Mouse (Mus musculus) adrenal gland (tissue): Measurements from ENCODE around the gene Zfp503.

ENCODE experiments used
- intact Hi-C: fragments of 180-260 bp; cut with DNase I; formaldehyde crosslinking; loops from one replicate; pipeline ENCODE4 v1.15.1; 2025
- long read RNA-seq, 2 experiments: library from polyadenylated mRNA; unstranded; transcript quantifications; one replicate each; pipeline ENCODE4 v2.0.0; 2020; ENCODE audit warnings: borderline replicate concordance in 1 of 2; ENCODE audit not compliant: insufficient replicate concordance in 1 of 2

The Zfp503 gene
- long read RNA-seq, experiment 1, partial matches to known transcripts: 0 of 7 reads
- long read RNA-seq, experiment 1, other reads (novel, unspliced or antisense): 7 of 7 reads
- long read RNA-seq, experiment 2, partial matches to known transcripts: 1 of 3 reads
- long read RNA-seq, experiment 2, other reads (novel, unspliced or antisense): 2 of 3 reads

DNA sequence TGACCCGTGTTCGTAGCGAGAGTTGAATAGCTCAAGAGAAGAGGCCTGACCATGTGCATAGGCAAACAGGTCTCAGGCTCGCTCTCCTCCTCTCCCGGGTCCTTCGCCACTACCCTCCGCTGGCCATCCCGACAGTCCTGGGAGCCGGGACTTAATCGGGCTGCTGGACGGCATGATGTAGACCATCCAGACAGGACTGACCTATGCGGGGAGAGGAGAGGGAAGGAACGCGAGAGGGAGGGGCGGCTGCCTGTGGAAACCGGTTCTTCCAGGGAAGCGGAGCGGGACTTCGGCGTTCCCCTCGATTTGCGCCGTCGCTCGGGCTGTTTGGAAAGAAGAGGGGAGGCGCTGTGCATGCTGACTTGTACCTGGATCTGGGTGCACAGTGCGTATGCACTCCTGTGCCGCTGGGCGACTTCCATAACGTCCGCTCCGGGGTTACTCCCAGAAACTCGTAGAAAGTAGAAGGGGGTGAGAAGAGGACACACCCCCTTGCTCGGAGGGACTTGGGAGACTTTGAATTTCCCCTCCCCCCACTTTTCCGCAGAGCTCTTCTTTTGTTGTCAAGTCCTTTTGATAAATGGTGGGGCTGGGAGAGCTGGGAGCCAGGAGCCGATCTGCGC, at the start of gene Zfp503:
Gene Zfp503, minus strand, starts transcription at position 311 of the 623 bp plus-strand sequence.
- intact Hi-C loops: loop anchor here (5.0 kb wide), 1 partner anchor 588 kb away; no protein-coding TSS in a partner anchor

DNA sequence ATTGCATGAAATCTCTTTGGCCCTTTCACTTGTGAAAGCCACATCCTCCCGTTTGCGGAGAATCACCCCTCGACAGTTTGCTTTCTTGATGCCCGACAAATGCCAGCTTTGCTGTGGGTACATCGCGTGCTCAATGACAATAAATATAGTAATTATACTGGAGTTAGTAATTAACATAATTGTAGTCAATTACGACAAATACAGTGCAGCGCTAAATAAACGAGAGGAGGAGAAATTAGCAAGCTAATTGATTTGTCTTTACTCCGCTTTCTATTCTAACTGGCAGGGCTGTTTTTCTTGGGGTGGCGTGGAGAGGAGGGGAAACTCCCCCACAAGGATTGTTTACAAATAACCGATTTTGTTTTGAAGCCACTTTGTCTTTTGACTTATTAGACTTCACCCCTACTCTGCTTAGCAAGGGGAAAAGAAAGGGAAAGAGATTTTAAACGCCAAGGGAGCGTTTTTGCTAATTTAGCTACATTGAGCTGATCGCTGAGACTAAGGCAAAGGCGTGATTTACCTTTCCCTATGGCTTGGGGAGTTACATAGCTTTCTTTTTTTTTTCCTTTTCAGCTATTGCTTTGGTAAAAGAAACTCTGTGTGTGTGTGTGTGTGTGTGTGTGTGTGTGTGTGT, 48.2 kb upstream of the Zfp503 start:
- intact Hi-C loops: no loop called here

DNA sequence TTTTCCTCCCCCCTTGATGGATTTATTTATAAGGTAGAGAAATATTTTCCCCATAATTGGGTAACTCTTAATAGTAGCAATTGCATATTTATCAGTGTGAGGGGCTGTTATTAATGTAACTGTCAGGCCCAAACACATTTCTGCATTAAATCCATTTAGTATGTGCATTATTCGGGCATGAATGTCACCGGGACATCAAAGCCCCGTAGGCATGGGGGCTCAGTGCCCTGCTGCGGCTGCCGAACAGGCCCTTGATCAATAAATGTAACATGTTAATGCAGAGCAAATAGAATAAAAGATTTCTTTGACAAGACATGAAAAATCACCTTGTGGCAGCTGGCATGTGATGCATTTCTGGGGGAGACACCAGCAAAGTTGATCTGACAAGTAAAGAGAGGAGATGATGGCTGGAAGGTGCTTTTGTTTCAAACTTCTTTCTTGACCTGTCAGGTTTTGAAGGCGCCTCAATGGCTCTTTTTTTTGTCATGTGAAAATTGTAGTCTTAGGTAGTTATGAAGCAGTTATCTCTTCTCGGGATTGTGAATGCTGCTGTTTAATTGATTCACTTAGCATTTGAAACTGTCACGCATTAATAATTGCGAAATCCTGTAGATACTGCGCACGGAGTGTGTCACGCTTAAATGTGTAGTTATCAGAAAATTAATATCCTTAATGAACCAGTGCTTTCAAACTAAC, 47.5 kb upstream of the Zfp503 start:
- intact Hi-C loops: no loop called here

DNA sequence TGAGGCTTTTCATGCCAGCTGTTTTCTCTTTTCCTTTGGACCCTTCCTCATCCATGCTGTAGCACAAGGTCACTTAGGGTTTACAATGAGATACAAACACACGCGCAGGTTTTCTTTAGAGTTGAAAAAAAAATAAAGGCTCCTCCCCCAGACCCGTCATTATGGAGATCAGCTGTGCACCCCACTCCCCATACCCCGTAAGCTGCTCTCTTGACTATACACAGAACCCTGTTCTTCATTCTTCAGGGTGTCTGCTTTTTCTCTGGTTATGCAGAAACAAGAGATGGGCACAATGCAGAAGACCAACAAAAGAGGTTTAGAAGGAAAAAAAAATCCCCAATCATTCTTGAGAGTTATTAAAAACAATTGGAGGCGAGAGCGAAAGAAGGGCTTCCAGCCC, 46.9 kb upstream of the Zfp503 start:
- intact Hi-C loops: no loop called here

DNA sequence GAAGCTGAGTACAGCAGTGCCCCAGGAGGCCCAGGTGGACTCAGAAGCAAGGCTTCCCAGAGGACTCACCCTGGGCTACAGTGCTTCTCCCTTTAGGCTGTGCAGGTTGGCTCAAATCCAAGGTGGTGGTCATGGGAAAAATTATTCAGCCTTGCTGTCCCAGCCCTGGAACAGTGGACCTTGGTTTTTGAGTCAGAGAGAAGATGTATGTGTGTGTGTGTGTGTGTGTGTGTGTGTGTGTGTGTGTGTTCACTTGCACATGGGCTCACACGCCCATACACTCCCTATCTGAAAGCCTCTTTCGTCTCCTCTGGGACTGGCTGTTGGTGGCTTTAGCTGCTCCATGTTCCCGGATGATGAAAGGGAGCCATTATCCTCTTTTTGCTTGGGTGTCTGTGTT, 46.5 kb upstream of the Zfp503 start:
- intact Hi-C loops: no loop called here

DNA sequence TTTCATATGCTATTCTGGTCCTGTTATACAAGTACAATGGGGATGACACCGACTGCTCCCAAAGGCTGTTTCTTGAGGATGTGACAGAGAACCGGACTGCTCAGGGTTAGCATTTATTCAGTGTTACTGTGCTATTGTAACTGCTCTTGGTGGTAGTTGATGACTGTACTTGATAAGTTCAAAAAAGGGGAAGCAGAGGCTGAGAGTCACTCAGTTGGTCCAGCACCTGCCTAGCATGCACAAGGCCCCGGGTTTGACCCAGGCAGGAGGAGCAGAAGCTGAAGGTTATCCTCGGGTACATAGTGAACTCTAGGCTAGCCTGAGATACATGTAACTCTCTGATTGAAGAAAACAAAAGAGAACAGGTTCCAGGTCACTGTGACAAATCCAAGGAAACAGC, 34.1 kb upstream of the Zfp503 start:
- intact Hi-C loops: no loop called here

DNA sequence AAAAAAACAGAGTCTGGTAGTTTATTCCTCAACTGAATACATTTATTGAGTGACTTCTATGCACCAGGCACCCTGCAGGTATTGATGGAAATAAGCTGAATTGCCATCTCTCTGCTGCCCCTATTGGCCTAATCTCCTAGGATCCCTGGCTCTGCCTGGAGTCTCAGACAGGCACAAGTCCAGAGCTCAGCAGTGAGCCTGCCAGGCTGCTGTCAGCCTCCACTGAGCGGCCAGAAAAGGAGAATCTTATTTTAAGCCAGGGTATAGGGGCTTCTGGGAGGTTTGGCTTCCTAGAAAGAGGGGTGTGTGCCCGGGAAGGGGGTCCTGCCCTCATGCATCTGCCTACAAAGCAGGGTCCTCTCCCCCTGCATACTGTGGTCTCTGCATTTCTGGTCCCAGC, 31.5 kb upstream of the Zfp503 start:
- intact Hi-C loops: no loop called here

DNA sequence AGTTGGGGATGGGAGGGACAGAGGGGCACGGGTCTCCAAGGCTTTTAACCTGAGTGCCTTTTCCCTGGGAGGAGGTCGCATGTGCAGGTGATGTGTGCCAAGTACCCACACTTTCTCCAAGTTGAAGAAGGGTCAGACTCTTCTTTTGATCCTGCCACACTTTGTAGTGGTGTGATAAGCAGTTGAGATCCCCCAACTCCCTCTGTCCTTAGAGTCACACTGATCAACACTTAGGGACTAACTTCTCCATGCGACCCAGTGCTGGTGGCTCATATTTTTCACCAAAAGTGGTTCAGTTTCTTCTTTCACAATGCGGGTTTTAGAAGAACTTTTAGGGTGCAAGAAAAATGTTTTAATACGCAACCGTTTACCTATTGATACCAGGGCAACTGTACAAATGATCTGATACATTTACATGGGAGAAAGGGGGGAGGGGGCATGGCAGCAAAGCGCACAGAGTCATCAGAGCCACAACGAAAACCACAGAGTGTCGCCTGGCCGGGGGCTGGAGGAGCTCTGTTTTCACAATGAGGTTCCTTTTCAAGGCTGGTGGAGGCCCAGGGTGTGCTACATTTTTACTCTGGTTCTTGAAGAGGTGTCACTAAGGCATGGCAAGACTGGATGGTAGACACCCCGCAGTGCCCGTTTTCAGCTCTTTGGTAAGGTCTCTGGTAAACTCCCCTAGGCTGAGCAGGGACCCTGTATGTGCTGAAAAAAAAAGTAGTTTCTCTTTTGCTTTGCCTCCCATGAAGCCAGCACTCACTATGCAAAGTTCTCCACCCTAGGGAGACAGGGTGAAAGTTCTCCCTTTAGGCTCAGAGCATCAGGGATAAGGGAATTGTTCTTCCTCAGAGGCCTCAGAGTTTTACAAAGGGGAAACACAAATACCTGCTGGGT, 30.8 kb upstream of the Zfp503 start:
- intact Hi-C loops: no loop called here

DNA sequence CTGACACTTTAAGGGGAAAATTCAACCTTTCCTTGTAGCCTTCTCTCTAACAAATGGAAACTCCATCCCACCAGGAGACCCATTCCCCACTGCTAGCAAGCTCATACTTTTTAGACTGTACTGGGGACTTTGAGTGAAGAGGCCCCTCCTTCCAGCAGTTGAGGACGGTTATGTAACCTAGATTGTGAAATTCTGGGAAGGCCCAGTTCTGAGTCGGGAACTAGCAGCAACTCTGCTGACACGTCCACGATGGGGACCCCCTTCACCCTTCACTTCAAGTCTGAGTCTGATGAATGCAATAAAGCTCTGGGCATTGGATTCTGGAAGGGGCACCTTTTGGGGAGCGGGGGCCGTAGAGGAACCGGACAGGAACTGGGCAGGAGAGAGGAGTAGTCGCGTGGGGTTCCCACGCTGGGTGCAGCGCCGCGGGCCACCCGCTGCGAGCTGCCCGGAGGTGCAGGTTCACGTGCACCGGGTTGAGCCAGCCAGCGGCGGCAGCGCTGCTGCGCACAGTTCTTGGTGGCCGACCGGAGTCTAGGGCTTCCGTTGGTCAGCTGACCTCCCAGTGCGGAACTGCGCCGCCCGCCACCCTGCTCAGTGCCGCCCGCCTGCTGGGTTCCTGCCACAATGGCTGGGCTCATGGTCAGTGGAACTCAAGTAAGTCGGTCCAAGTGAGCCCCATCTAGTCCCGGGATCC, 30.0 kb upstream of the Zfp503 start, which contains the start of gene Lrmda:
Gene Lrmda, plus strand, starts transcription at position 461 of the 697 bp plus-strand sequence.
- intact Hi-C loops: no loop called here

DNA sequence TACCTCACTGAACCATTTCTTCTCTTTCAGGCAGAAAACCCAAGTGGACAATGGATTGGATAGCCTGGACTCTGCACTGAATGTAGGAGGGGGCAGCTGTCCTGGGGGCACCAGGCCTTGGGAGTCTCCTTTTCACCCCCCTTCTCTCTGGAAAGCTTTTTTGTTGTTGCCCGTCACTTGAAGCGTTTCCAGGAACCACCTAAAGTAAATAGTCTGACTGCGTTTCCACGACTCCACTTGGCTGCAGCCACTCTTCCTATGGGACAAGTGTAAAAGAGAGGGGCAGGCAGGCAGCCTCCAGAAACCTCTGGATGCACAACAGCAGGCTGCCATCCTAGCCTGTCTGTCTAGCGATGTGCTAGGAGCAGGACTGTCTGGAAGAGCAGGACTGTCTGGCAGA, 27.6 kb upstream of the Zfp503 start:
- intact Hi-C loops: no loop called here

DNA sequence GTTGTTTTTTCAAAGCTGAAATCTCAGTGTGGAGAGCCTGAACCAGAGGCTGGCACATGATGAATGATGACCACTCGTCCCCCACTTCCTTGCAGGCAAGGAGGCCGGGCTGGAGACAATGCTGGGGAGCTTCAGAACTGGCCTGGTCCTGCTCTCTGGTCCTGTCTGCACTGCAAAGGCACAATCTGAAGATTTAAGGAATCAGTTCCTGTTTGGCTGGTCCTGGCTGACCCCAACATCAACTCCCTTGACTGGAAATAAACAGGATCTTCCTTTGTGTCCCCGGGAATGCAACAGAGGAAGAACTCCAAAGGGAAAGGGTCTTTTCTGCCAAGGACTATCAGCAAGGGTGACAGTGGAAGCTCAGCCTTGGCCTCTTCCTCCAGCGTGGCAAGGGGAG, 25.4 kb upstream of the Zfp503 start:
- intact Hi-C loops: no loop called here

DNA sequence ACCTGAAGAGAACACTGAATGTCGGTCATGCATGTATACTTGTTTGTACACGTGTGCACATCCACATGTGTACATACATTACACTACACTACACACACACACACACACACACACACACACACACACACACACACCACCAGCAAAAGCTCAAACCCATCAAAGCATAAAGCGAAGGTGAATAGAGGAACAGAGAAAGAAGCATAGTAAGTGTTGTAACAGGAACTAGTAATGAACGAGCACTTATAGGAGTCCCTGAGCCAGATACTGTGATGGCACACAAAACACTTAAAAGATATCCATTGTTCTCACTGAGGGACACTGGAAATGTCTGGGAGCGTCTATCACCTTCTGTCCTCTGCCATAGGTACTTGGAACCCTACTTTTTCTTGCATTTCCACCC, 24.9 kb upstream of the Zfp503 start:
- intact Hi-C loops: no loop called here

DNA sequence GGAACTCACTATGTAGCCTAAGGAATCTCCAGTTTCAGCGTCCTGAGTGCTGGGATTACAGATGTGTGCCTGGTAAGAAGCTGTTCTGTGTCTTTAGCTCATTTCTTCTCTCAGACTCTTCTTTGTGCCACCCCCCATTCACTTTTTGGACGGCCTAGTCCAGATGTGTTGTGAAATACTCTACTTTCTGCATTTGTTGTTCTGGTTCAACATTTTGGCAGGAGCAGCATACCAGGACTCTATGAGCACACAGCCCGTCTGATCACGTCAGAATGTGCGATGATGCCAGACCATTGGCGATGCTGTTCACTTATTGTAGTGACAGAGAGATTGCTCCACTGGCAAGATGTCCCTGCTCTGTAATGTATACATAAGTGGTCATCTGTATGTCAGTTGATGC, 17.6 kb upstream of the Zfp503 start:
- intact Hi-C loops: no loop called here

DNA sequence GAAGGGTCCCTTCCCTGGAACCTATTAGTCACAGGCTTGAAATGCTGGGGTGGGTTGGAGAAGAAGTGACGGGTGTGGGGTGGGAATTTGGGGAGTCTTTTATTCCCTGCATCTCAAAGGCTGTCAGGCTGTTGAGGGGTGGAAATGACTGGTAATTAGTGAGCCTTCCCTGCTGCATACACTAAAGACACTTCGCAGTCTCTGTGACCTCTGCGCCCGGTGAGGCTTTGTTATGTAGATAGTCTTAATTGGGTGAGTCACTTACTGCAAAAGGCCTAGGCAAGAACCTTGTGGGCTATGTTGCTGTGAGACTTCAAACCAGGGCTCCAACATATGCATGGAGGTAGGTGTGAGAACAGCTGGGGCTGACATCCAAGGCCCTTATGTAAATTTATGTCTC, 15.5 kb upstream of the Zfp503 start:
- intact Hi-C loops: no loop called here

DNA sequence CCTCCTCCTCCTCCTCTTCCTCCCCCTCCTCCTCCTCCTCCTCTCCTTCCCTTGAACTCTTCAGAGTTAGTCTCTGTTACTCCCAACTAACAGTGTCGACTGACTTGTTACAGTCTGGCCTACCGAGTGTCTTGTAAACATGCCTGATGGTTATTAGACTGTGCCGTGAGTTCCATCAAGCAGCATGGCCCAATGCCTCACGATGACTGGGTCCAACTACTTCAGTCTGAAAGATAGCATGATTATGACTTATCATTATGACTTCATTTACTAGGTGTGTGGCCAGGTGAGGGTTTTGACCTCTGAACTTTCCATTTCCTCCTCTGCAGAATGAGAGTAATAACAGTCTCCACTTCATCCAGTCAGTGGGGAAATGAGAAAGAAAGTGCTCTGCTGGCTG, 14.2 kb upstream of the Zfp503 start:
- intact Hi-C loops: no loop called here

DNA sequence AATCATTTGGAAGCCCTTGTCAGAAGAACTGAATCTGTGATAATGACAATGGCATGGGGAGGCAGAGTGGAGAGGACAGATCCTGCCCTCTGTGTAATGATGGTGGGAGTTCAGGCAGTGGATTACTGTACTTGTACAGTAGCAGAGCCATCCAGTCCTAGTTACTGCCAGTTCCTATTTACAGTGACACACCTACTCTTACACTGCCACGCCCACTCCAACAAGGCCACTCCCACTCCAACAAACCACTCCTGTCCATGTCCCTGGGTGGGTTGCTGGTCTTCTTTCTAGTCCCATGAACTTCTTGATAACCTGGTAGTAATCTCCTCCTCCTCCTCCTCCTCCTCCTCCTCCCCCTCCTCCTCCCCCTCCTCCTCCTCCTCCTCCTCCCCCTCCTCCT, 13.8 kb upstream of the Zfp503 start:
- intact Hi-C loops: no loop called here

DNA sequence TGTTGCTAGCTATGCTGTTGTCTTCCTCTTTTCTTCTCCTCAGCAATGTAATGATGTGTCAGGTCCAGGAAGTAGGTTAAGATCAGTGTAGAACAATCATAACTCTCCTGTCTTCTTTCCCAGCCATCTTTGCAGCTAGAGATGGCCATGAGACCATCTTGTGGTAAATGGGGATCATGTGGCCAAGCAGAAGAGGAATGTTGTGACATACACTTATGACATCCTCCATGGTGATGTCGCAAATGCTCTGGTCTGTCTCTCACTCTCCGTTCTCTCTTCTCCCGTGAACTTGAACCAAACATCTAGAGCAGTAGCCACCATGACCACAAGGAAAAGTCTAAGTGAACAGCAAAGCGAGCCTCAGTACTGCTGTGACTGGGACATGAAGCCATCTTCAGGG, 10.2 kb upstream of the Zfp503 start:
- intact Hi-C loops: no loop called here

DNA sequence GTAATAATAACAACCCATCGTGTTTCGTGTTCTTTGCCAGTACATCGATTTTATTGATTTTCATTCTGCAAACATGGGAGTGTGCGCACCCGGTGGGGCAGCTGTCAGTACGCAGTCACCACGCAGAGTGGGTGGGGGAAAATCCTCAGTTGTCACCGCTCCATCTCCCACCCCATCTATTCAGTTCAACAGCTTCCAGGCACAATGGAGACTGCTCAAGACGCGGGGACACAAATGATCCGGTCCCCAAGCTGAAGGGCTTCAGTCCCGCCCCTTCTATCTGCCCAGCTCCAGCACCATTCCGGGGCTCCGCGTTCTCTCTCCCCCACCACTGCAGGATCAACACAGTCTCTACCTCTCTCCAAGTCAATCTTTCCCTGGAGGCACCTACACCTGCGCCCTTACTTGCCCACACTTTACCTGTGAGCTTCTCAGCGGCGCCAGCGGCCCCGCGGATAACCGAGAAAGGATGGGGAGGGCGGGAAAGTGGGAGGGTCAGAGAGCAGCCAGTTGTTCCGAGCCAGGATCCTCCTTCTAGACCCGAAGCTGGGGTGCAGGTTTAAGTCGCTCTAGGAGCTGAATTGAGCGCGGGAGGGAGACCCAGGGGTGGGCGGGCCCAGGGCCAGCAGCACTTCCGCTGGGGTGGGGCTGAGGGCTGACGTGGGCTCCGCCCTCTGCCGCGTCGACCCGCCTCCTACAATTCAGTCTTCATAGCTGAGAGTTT, 5.8 kb upstream of the Zfp503 start:
- intact Hi-C loops: no loop called here

DNA sequence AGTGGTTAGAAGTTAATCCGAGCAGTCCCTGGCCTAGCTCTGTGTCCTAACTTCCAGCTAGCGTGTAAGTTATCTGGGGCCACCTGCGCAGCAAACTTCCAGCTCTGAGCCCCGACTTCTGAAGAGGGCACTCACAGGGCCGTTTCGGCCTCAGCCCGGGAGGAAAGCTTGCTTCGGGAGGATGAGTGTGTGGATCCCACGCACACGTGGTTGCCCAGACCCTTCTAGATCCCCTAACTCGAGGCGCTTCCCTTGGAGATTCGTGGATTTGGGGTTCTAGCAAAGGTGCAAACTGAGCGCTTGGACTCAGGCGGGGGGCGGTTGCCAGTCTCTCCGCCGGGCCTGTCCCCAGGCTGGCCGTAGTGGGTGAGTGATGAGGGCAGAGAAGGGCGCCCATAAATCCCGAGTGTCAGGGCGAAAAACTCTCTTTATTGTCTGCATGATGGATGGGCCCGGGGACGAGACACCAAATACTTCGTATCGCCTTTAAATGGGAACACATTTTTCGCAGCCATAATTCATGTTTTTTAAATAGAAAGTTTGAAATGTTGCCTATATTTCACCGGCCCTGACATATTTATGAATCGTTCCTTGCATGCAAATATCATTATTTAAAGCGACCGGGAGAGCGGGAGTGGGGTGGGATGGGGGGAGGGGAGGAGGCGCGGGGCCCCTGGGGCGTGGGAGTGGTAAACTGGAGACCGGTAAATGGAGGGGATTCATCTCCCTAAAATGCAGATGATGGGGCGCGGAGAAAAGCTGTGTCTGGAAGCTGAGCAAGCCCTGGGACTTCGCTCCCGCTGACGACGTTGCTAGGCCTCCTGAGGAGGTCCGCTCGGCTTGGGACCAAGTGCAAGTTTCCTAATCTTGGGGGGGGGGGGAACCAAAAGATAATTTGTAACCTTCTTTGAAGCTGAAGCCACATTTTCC, 4.9 kb upstream of the Zfp503 start:
- intact Hi-C loops: loop anchor here (5.0 kb wide), 2 partner anchors 453 to 813 kb away; no protein-coding TSS in a partner anchor
